Mouse (Mus musculus): ENCODE results near the gene Scamp3. TPM values are rescaled to one million over a fixed set of nuclear protein-coding genes. Genes with fewer than 3 reads are reported as not detected.

The Scamp3 gene
- polyA plus RNA-seq, 1 experiment = 54.2 TPM

DNA sequence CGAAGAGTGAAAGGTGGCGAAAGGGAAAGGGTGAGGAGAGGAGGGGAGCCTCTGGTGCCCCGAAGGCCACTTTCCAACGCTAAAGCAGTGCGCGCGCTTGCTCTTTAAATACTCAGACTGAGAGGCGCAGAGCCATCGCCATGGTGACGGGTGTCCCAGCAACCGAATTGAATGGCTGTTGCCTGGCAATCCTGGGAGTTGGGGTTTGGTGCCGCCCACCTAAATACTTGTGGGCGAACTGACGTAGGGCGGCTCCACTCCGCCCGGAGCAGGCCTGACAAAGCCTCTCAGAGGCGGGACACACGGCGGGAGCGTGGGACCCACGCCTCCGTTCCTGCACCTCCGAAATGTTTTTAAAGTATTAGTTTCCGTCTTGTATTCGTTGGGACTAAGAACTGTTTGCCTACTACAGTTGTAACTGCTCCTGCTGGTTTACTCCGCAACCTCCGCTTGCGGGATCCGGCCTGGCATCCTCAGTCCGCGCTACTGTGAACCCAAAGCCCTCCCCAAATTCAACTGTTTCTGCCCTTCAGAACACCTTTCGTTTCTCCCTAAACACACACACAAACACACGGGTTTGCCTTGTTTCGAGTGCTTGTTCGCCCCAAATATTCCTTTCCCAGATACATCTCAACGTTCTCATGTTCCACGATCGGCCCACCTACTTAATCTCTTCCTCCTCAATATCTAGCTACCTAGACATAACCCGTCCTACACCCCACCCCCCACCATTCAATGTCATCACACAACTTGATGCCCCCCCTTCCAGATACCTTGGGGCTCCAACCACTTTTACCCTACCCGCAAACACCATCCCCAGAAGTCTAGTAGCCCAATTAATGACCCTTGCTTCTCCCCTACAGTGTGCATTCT lies 50.3 kb downstream of the Scamp3 start:
- TF ChIP-seq POLR2A (IDR thresholded peaks at IDR 0.05; ENCODE audit: borderline replicate concordance, control insufficient read depth, low read depth, low read length) (0 out of 2 replicates have a peak, but pooled peaks have one; percentile 18), CTCF (IDR thresholded peaks at IDR 0.05; ENCODE audit: control insufficient read depth, insufficient read depth, low read length) (no peak)
- Histone ChIP-seq H3K4me1 (ENCODE audit: control insufficient read depth, insufficient read depth, low read length) (no peaks in the 10 kb centered on the region), H3K27ac (ENCODE audit: control insufficient read depth, insufficient read depth, low read depth, low read length, poor library complexity) (no peak overlapping the region), H3K4me3 (replicated peaks; ENCODE audit: control insufficient read depth, low read depth, low read length) (no peak overlapping the region)
- 1% methylated on average over 41 of the region's 41 CpGs for WGBS

DNA sequence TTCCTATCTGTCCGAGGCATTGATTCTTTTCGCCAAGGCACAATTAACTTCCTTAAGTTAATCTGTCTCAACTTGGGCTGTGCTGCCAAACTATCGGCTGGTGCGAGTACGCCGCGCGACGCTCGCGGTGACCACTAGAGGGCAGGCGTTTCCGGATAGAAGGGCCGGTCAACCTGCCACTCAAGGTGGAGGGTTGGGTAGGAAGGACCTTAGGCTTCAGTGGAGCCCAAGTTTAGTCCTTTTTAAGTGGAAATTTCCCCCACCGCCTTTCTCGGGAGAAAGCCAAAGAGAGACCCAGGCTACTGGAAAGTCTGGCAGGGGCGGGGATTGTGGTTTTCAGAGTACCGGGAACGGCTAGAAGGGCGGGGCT lies 50.9 kb downstream of the Scamp3 start:
- Histone ChIP-seq H3K4me1 (ENCODE audit: control insufficient read depth, insufficient read depth, low read length) (no peaks in the 10 kb centered on the region), H3K27ac (ENCODE audit: control insufficient read depth, insufficient read depth, low read depth, low read length, poor library complexity) (no peak overlapping the region), H3K4me3 (replicated peaks; ENCODE audit: control insufficient read depth, low read depth, low read length) (peak overlapping the region; percentile 30)
- WGBS = under 1% methylated on average over 20 of the region's 20 CpGs
- TF ChIP-seq POLR2A (IDR thresholded peaks at IDR 0.05; ENCODE audit: borderline replicate concordance, control insufficient read depth, low read depth, low read length) (no peak; the same call in 1 of the 2 replicates), CTCF (IDR thresholded peaks at IDR 0.05; ENCODE audit: control insufficient read depth, insufficient read depth, low read length) (peak; percentile 95)

DNA sequence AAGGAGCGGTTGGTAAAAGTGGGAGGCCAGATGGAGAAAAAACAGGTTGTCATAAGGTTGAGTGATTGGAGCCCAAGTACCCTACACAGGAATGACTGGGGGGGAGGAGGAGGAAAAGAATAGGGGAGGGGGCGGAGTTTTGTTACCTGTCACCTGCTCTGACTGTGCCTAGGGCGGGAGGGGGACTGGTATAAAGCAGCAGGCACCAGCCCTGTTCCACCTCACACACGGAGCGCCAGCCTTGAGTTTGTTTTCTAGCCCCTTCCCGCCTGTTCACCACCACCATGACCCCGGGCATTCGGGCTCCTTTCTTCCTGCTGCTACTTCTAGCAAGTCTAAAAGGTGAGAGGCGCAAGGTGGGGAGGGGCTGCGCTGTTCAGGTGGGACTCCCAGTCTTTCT lies 51.6 kb downstream of the Scamp3 start, which contains the start of gene Muc1:
TSS of gene Muc1 (plus strand) at position 222 of the 400 bp plus-strand sequence.
- no peak for TF ChIP-seq POLR2A (IDR thresholded peaks at IDR 0.05; ENCODE audit: borderline replicate concordance, control insufficient read depth, low read depth, low read length)
- TF ChIP-seq CTCF (IDR thresholded peaks at IDR 0.05; ENCODE audit: control insufficient read depth, insufficient read depth, low read length) = no peak
- Histone ChIP-seq H3K4me3 (replicated peaks; ENCODE audit: control insufficient read depth, low read depth, low read length) (peak within 1 kb of the TSS; percentile 30), H3K27ac (ENCODE audit: control insufficient read depth, insufficient read depth, low read depth, low read length, poor library complexity) (no peak within 1 kb of the TSS), H3K4me1 (ENCODE audit: control insufficient read depth, insufficient read depth, low read length) (peaks cover 2% of the 10 kb centered on the region; the same call in 1 of the 2 replicates)
- 61% methylated on average over 9 of the region's 10 CpGs for WGBS

DNA sequence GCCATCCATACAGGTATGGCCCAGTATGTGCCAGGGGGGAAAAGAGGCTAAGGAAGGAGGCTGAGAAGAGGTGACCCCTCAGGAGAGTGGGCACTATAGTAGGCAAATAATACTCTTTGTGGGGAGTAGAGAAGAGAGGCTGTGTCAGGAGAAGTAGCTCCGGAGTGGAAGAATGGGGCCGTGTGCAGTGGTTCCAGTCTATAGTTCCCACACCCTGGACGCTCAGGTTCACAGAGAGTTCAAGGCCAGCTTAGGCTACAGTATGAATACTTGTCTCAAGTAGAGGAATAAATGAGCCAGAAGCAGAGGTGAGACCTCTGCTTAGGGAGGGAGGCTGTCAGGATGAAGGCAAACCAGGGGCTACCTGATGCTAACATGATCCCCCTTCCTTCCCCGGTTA lies 52.0 kb downstream of the Scamp3 start:
- WGBS = 90% methylated on average over 4 of the region's 4 CpGs
- Histone ChIP-seq H3K4me3 (replicated peaks; ENCODE audit: control insufficient read depth, low read depth, low read length) (no peak overlapping the region), H3K4me1 (ENCODE audit: control insufficient read depth, insufficient read depth, low read length) (peaks cover 2% of the 10 kb centered on the region; the same call in 1 of the 2 replicates), H3K27ac (ENCODE audit: control insufficient read depth, insufficient read depth, low read depth, low read length, poor library complexity) (no peak overlapping the region)
- no peak for TF ChIP-seq POLR2A (IDR thresholded peaks at IDR 0.05; ENCODE audit: borderline replicate concordance, control insufficient read depth, low read depth, low read length)
- TF ChIP-seq CTCF (IDR thresholded peaks at IDR 0.05; ENCODE audit: control insufficient read depth, insufficient read depth, low read length) = no peak

DNA sequence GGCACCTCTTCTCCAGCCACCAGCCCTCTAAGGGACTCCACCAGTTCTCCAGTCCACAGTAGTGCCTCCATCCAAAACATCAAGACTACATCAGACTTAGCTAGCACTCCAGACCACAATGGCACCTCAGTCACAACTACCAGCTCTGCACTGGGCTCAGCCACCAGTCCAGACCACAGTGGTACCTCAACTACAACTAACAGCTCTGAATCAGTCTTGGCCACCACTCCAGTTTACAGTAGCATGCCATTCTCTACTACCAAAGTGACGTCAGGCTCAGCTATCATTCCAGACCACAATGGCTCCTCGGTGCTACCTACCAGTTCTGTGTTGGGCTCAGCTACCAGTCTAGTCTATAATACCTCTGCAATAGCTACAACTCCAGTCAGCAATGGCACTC lies 53.3 kb downstream of the Scamp3 start:
- H3K4me3 ChIP-seq (replicated peaks; ENCODE audit: control insufficient read depth, low read depth, low read length) = no peak overlapping the region
- H3K27ac ChIP-seq (ENCODE audit: control insufficient read depth, insufficient read depth, low read depth, low read length, poor library complexity) = no peak overlapping the region
- H3K4me1 ChIP-seq (ENCODE audit: control insufficient read depth, insufficient read depth, low read length) = peaks cover 3% of the 10 kb centered on the region; the same call in 1 of the 2 replicates
- TF ChIP-seq POLR2A (IDR thresholded peaks at IDR 0.05; ENCODE audit: borderline replicate concordance, control insufficient read depth, low read depth, low read length) (no peak), CTCF (IDR thresholded peaks at IDR 0.05; ENCODE audit: control insufficient read depth, insufficient read depth, low read length) (no peak)
- 76% methylated on average over 2 of the region's 2 CpGs for WGBS

DNA sequence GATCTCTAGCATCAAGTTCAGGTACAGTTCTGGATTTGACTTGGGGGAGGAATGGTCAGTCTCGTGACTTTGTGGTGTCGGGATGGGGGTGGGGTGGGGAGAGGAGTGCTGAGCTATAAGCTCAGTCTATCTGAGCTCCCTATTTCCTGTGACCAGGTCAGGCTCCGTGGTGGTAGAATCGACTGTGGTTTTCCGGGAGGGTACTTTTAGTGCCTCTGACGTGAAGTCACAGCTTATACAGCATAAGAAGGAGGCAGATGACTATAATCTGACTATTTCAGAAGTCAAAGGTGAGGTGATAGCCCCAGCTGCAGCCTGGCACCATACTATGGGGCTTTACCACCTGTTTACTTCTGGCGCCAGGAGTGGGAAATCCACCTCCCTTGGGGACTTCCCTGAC lies 54.1 kb downstream of the Scamp3 start:
- Histone ChIP-seq H3K4me1 (ENCODE audit: control insufficient read depth, insufficient read depth, low read length) (peaks cover 3% of the 10 kb centered on the region; the same call in 1 of the 2 replicates), H3K4me3 (replicated peaks; ENCODE audit: control insufficient read depth, low read depth, low read length) (no peak overlapping the region), H3K27ac (ENCODE audit: control insufficient read depth, insufficient read depth, low read depth, low read length, poor library complexity) (no peak overlapping the region)
- TF ChIP-seq POLR2A (IDR thresholded peaks at IDR 0.05; ENCODE audit: borderline replicate concordance, control insufficient read depth, low read depth, low read length) (no peak), CTCF (IDR thresholded peaks at IDR 0.05; ENCODE audit: control insufficient read depth, insufficient read depth, low read length) (no peak)
- WGBS = 7% methylated on average over 7 of the region's 7 CpGs

DNA sequence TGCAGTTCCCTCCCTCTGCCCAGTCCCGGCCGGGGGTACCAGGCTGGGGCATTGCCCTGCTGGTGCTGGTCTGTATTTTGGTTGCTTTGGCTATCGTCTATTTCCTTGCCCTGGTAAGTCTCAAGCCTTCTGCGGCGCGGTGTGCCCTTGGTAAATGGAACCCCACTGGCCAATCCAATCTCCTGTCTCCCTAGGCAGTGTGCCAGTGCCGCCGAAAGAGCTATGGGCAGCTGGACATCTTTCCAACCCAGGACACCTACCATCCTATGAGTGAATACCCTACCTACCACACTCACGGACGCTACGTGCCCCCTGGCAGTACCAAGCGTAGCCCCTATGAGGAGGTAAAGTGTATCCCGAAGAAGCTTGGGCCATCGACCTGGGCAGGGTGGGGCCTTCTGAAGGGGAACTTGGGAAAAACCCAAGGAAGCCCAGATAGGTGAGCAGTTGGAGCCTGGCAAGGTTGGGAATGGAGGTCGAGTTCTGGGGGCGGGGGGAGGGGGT lies 54.6 kb downstream of the Scamp3 start:
- no peak overlapping the region for H3K4me3 ChIP-seq (replicated peaks; ENCODE audit: control insufficient read depth, low read depth, low read length)
- WGBS = 68% methylated on average over 16 of the region's 16 CpGs
- no peak overlapping the region for H3K27ac ChIP-seq (ENCODE audit: control insufficient read depth, insufficient read depth, low read depth, low read length, poor library complexity)
- TF ChIP-seq CTCF (IDR thresholded peaks at IDR 0.05; ENCODE audit: control insufficient read depth, insufficient read depth, low read length) (no peak), POLR2A (IDR thresholded peaks at IDR 0.05; ENCODE audit: borderline replicate concordance, control insufficient read depth, low read depth, low read length) (no peak)
- peaks cover 3% of the 10 kb centered on the region; the same call in 1 of the 2 replicates for H3K4me1 ChIP-seq (ENCODE audit: control insufficient read depth, insufficient read depth, low read length)

Other genes with a start within 250 kb of the Scamp3 start
- 9.8 and 18.8 TPM in 2 replicates for gene Ash1l, start 226.9 kb upstream of the Scamp3 start, polyA plus RNA-seq (2011; ENCODE audit: insufficient read depth, insufficient read length, low replicate concordance, missing spikeins)
- gene Dap3, start 226.3 kb upstream of the Scamp3 start, polyA plus RNA-seq (2011; ENCODE audit: insufficient read depth, insufficient read length, low replicate concordance, missing spikeins) = 97.2 and 175 TPM in 2 replicates
- gene Rusc1, start 84.2 kb upstream of the Scamp3 start, polyA plus RNA-seq (2011; ENCODE audit: insufficient read depth, insufficient read length, low replicate concordance, missing spikeins) = 14.5 and 17.1 TPM in 2 replicates
- not detected in 2 replicates for gene Gm43738, start 76.4 kb upstream of the Scamp3 start, polyA plus RNA-seq (2011; ENCODE audit: insufficient read depth, insufficient read length, low replicate concordance, missing spikeins)
- gene Fdps, start 75.5 kb upstream of the Scamp3 start, polyA plus RNA-seq (2011; ENCODE audit: insufficient read depth, insufficient read length, low replicate concordance, missing spikeins) = 21.7 and 30.3 TPM in 2 replicates
- 14.3 and 16.0 TPM in 2 replicates for gene Pklr, start 41.3 kb upstream of the Scamp3 start, polyA plus RNA-seq (2011; ENCODE audit: insufficient read depth, insufficient read length, low replicate concordance, missing spikeins)
- 1.6 TPM in 1 of 2 replicates, not detected in the other for gene Hcn3, start 17.3 kb upstream of the Scamp3 start, polyA plus RNA-seq (2011; ENCODE audit: insufficient read depth, insufficient read length, low replicate concordance, missing spikeins)
- gene Clk2, start 12.7 kb upstream of the Scamp3 start, polyA plus RNA-seq (2011; ENCODE audit: insufficient read depth, insufficient read length, low replicate concordance, missing spikeins) = 43.3 and 90.9 TPM in 2 replicates
- 4.1 and 9.8 TPM in 2 replicates for gene Fam189b, start 5.7 kb downstream of the Scamp3 start, polyA plus RNA-seq (2011; ENCODE audit: insufficient read depth, insufficient read length, low replicate concordance, missing spikeins)
- 27.7 and 71.7 TPM in 2 replicates for gene Gba, start 25.5 kb downstream of the Scamp3 start, polyA plus RNA-seq (2011; ENCODE audit: insufficient read depth, insufficient read length, low replicate concordance, missing spikeins)
- gene Thbs3, start 37.7 kb downstream of the Scamp3 start, polyA plus RNA-seq (2011; ENCODE audit: insufficient read depth, insufficient read length, low replicate concordance, missing spikeins) = 2.9 TPM in 1 of 2 replicates, not detected in the other
- 33.9 and 66.4 TPM in 2 replicates for gene Mtx1, start 49.6 kb downstream of the Scamp3 start, polyA plus RNA-seq (2011; ENCODE audit: insufficient read depth, insufficient read length, low replicate concordance, missing spikeins)
- gene Muc1, start 51.6 kb downstream of the Scamp3 start, polyA plus RNA-seq (2011; ENCODE audit: insufficient read depth, insufficient read length, low replicate concordance, missing spikeins) = 0.67 TPM in 1 of 2 replicates, not detected in the other
- 47.8 and 69.5 TPM in 2 replicates for gene Krtcap2, start 68.5 kb downstream of the Scamp3 start, polyA plus RNA-seq (2011; ENCODE audit: insufficient read depth, insufficient read length, low replicate concordance, missing spikeins)
- 0.59 and 1.6 TPM in 2 replicates for gene Trim46, start 68.8 kb downstream of the Scamp3 start, polyA plus RNA-seq (2011; ENCODE audit: insufficient read depth, insufficient read length, low replicate concordance, missing spikeins)
- gene Dpm3, start 81.9 kb downstream of the Scamp3 start, polyA plus RNA-seq (2011; ENCODE audit: insufficient read depth, insufficient read length, low replicate concordance, missing spikeins) = 30.7 and 39.3 TPM in 2 replicates
- gene Slc50a1, start 93.1 kb downstream of the Scamp3 start, polyA plus RNA-seq (2011; ENCODE audit: insufficient read depth, insufficient read length, low replicate concordance, missing spikeins) = 64.0 and 83.0 TPM in 2 replicates
- 0.99 and 2.0 TPM in 2 replicates for gene Efna1, start 103.7 kb downstream of the Scamp3 start, polyA plus RNA-seq (2011; ENCODE audit: insufficient read depth, insufficient read length, low replicate concordance, missing spikeins)
- gene Efna3, start 145.5 kb downstream of the Scamp3 start, polyA plus RNA-seq (2011; ENCODE audit: insufficient read depth, insufficient read length, low replicate concordance, missing spikeins) = 2.7 TPM in 1 of 2 replicates, not detected in the other
- not detected in 2 replicates for gene Efna4, start 160.6 kb downstream of the Scamp3 start, polyA plus RNA-seq (2011; ENCODE audit: insufficient read depth, insufficient read length, low replicate concordance, missing spikeins)
- 112 and 187 TPM in 2 replicates for gene Adam15, start 172.5 kb downstream of the Scamp3 start, polyA plus RNA-seq (2011; ENCODE audit: insufficient read depth, insufficient read length, low replicate concordance, missing spikeins)
- gene Dcst2, start 184.5 kb downstream of the Scamp3 start, polyA plus RNA-seq (2011; ENCODE audit: insufficient read depth, insufficient read length, low replicate concordance, missing spikeins) = 0.56 TPM in 1 of 2 replicates, not detected in the other
- 1.3 TPM in 1 of 2 replicates, not detected in the other for gene Dcst1, start 187.8 kb downstream of the Scamp3 start, polyA plus RNA-seq (2011; ENCODE audit: insufficient read depth, insufficient read length, low replicate concordance, missing spikeins)
- 20.8 and 40.2 TPM in 2 replicates for gene Zbtb7b, start 217.3 kb downstream of the Scamp3 start, polyA plus RNA-seq (2011; ENCODE audit: insufficient read depth, insufficient read length, low replicate concordance, missing spikeins)
- 0.92 TPM in 1 of 2 replicates, not detected in the other for gene Lenep, start 225.3 kb downstream of the Scamp3 start, polyA plus RNA-seq (2011; ENCODE audit: insufficient read depth, insufficient read length, low replicate concordance, missing spikeins)
- gene Flad1, start 234.4 kb downstream of the Scamp3 start, polyA plus RNA-seq (2011; ENCODE audit: insufficient read depth, insufficient read length, low replicate concordance, missing spikeins) = 9.7 and 17.6 TPM in 2 replicates
- 126 and 145 TPM in 2 replicates for gene Cks1b, start 240.9 kb downstream of the Scamp3 start, polyA plus RNA-seq (2011; ENCODE audit: insufficient read depth, insufficient read length, low replicate concordance, missing spikeins)
- gene Shc1, start 241.0 kb downstream of the Scamp3 start, polyA plus RNA-seq (2011; ENCODE audit: insufficient read depth, insufficient read length, low replicate concordance, missing spikeins) = 41.6 and 65.2 TPM in 2 replicates